Mouse (Mus musculus): ENCODE measurements around the gene Map3k20.

The Map3k20 gene

GRCm38 (mm10) chr2:72426776-72427175 is 141.3 kb downstream of the Map3k20 start:
- peak; percentile 76 for DNase-seq (ENCODE audit: low spot score)

DNA sequence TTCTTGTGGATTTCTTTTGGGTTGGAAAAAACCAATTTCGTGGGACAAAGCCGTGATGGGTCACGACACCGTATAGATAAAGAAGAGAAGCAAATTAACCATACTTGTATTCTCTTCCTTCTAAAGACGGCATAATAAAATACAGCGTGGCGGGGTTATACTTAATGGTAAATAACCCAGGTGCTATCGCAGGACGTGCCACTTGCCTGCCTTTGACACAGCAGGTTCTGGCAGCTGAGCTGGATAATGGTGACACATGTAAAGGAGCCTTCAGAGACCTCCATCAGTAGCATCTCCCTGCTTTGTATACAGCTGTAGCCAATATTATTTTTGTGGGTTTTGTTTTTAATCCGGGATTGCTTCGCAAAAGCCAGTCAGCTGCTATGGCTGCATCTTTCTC is 141.9 kb downstream of the Map3k20 start:
- DNase-seq (ENCODE audit: low spot score): peak; percentile 25

DNA sequence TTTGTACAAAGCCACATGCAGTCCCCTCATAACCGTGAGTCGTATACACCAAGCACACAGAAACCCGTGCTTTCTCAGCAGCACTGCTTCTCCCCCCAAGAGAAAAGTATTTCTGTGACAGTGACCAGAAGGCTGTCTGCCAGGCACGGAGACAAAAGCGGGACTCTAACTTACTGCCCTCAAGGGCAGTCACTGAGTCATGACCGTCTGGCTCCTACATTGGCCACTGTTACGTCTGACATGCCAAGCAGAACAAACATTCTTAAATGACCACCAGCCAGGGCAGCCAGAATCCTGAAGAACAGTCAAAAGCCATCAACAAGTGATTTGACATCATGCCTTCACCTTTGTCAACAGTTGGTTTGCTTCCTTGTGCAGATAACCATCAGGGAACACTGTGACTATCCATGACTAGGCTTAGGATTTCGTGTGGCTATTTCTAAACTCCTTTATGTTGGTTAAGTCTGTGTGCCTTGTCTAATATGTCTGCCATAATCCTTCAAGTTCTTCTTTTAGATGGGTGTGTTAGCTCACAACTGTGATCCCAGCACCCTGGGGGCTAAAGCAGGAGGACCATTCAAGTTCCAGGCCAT is 153.6 kb downstream of the Map3k20 start:
- DNase-seq (ENCODE audit: low spot score): no peak

- no peak for DNase-seq (ENCODE audit: low spot score)
Measured at GRCm38 (mm10) chr2:72441010-72441409, 155.6 kb downstream of the Map3k20 start.

- DNase-seq (ENCODE audit: low spot score): no peak
Measured at GRCm38 (mm10) chr2:72442825-72443224, 157.4 kb downstream of the Map3k20 start.

DNA sequence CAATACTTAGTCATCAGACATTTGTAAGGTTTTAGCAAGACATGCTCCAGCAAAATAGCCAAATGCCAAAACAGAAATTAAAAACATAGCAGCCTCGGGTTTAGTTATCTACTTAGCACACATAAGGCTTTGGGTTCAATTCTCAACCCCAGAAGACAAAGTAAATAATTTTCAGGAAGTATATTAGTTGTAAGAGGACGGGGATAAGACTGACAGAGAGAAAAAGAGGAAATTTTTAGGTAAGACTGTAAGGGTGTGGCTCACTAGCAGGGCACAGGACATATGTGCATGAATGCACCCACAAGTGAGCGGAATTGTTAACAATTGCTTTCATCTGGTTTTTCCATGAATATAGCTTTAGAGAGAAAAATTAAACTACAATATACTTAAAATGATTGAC is 158.5 kb downstream of the Map3k20 start:
- DNase-seq (ENCODE audit: low spot score): no peak

- no peak for DNase-seq (ENCODE audit: low spot score)
Measured at GRCm38 (mm10) chr2:72446106-72446505, 160.7 kb downstream of the Map3k20 start.

GRCm38 (mm10) chr2:72446615-72447014 is 161.2 kb downstream of the Map3k20 start:
- no peak for DNase-seq (ENCODE audit: low spot score)

- no peak for DNase-seq (ENCODE audit: low spot score)
Measured at GRCm38 (mm10) chr2:72453563-72453962, 168.1 kb downstream of the Map3k20 start.

- no peak for DNase-seq (ENCODE audit: low spot score)
Measured at GRCm38 (mm10) chr2:72456189-72456588, 170.8 kb downstream of the Map3k20 start.

DNA sequence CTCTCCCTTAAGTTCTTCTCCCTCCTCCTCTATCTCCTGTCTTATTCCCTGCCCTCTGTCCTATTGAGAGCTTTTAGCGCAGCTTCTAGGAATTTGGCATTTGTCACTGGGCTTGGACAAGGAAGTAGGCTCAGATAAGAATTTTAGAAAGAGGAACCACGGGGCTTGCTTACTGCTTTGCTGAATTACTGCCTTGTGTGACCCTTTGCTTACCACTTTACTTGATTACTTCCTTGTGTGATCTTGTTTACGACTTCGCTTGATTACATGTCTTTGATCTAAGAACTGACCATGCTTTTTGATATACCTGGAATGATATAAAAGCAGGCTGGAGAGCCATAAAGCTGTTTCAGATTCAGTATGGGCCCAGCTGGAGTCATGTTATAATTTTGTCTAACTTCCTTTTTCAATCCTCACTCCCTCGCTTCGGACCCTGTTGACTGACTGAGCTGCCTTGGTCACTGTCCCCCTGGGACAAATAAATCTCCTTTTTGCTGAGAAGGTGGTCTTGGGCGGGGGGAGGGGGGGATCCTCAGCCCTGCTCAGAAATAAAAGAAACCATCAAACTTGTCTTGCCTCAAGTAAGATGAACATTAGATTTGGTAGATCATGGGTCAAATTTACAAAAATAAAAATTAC is 179.1 kb downstream of the Map3k20 start:
- DNase-seq (ENCODE audit: low spot score): no peak

- DNase-seq (ENCODE audit: low spot score): no peak
Measured at GRCm38 (mm10) chr2:72467604-72468003, 182.2 kb downstream of the Map3k20 start.

DNA sequence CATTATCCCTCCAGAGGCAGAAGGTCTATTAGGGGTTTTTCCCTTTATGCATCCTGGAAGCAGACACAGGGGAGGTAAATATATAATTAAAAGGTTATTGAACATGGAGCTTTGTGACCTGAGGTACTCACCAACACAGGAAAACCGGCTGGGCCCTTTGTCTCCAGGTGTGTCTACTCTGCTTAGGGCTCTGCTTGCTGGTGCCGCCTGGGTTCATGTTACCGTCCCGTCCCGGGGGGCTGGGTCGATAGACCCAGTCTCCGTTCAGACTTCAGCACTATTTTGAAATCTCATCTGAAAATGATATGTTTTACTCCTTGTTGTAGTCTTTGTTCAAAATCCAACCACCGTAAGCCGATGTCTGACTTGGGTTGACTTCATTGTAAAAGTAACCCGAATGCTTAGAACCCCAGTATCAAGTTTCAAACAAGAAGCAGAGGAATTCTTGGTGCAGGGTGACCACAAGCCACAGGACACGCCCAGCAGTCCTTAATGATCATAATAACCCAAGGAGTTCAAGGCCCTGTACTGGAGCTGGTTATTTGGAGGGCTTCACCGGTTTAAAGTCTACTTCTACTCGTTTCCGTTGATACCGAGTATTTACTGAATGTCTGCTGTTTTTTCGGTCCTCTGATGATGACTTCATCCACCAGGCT is 186.1 kb downstream of the Map3k20 start:
- DNase-seq (ENCODE audit: low spot score): no peak

DNA sequence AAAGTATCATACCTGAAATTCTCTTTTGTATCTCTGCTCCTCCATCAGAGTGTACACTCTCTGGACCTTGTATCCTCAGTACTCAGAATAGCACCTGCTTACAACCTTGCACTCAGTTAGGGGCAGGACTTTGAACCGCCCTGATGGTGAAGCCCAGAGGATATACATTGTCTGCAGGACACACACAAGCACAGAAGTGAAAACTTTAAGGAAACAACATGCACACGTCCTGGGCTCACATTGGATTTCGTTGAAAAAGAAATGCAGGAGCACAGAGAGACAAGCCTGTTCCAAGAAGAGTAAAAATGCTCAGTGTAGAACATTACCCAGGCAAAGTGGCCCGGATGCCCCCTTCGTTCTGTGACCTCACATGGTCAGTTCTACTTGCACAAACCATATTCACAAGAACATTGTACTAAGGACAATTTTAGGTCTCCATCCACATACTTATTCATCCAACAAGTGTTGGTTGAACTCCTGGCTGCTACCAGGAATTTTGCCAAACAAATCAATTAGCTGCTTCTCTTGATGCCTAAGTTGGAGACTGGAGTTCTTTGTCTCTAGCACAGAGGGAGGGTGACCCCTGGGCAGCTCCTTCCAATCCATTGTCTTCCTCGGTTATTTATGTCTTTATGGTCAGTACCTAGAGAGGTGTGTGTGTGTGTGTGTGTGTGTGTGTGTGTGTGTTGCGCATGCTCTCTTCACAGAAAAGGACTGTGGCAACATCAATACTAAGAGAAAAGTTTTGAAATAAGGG is 189.3 kb downstream of the Map3k20 start:
- DNase-seq (ENCODE audit: low spot score): peak; percentile 70

DNA sequence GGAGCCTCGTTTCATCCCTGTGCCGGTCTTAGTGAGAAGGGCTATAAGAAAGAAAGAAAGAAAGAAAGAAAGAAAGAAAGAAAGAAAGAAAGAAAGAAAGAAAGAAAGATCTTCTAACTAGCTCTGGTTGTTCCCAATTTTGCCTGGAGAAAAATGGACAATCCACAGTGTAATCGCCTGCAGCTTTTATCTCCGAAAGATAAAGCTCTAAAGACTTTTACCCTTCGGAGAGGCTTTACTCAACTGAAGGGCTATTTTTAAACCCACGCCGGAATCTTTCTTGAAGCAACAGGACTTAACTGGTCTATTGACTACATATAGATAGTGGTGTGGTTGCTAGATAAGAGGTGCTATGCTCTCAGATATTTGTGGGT is 190.0 kb downstream of the Map3k20 start:
- DNase-seq (ENCODE audit: low spot score): no peak

GRCm38 (mm10) chr2:72475797-72476485 is 190.5 kb downstream of the Map3k20 start, which contains the start of gene Cdca7:
TSS of gene Cdca7 (plus strand) at chr2:72476159.
- DNase-seq (ENCODE audit: low spot score): peak; percentile 86

DNA sequence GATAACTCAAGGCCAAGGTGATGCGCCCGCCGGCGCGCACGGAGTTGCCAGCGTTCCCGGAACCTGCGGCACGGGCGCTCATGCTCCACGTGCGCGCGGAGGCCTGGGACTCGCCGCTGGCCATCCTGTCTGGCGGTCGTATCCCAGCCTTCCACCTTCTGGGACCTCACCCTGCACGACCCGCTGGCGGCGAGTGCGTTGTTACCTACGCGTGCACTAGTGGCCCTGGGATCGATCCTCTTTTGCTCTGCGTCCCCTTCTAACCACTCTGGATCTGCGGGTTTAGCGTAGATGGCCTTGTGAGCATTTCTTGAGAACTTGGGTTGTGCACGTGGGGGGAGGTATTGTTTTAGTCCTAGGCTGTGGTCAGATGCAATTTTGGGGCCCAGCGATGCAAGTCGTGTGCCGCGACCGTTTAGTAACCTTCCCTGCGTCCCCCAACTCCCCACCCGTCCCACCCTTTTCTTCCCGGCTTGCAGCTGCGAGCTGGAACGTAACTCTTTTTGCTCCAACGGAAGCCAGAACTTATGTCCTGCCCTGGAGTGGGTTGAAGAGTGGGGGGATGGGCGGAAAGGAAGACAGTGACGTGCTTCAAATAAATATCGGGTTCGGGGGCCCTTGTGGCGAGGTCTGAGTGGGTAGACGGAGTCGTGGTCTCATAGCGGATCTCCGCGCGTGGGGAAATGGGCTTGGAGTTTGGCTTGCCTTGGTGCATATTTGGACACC is 191.2 kb downstream of the Map3k20 start:
- peak; percentile 58 for DNase-seq (ENCODE audit: low spot score)

DNA sequence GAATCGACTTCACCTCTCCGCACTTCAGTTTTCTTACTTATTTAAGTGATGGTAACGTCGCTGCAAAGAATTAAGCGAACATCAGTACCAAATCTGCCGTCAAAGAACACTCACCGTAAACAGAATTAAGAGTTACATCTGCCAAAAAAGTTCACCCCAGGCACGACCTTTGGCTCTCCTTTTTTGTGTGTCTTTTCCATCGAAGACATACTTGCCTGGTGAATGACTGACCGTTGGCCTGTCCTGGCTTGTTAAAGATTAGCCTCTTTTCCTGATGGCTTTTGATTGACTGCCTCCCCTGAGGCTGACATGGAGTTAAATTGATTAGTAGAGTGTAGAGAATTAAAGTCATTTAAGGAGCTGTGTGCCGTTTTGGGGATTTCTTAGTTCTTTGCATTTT is 191.8 kb downstream of the Map3k20 start:
- DNase-seq (ENCODE audit: low spot score): peak; percentile 18

GRCm38 (mm10) chr2:72478176-72478575 is 192.7 kb downstream of the Map3k20 start:
- no peak for DNase-seq (ENCODE audit: low spot score)

GRCm38 (mm10) chr2:72478921-72479320 is 193.5 kb downstream of the Map3k20 start:
- no peak for DNase-seq (ENCODE audit: low spot score)

GRCm38 (mm10) chr2:72479818-72480217 is 194.4 kb downstream of the Map3k20 start:
- DNase-seq (ENCODE audit: low spot score): no peak

Data from retina, embryonic 14.5 days (tissue).